Mouse (Mus musculus) ES-Bruce4 (cell line): ENCODE results near the gene Rgs21. TPM values are rescaled to one million over a fixed set of nuclear protein-coding genes. Genes with fewer than 3 reads are reported as not detected.

Experiments
- H3K27ac ChIP-seq: 2 replicates; pipeline ENCODE4 v1.5.1; 2012; ENCODE audit warnings: low read length, inconsistent platforms; ENCODE audit not compliant: insufficient read depth
- H3K27me3 ChIP-seq: 2 replicates; pipeline ENCODE4 v1.6.1; 2012; ENCODE audit warnings: mild to moderate bottlenecking, low read length, inconsistent platforms; ENCODE audit not compliant: control insufficient read depth, poor library complexity, insufficient read depth, severe bottlenecking
- H3K36me3 ChIP-seq: 2 replicates; pipeline ENCODE4 v1.6.1; 2012; ENCODE audit warnings: inconsistent platforms, mild to moderate bottlenecking, low read length, moderate library complexity; ENCODE audit not compliant: control insufficient read depth, poor library complexity, insufficient read depth, severe bottlenecking
- H3K4me1 ChIP-seq: one replicate; pipeline ENCODE4 v1.8.1; 2011; ENCODE audit warnings: low read length; ENCODE audit not compliant: control insufficient read depth, insufficient read depth
- H3K4me3 ChIP-seq: 2 replicates; pipeline ENCODE4 v1.5.1; 2011; ENCODE audit warnings: low read depth, mild to moderate bottlenecking, low read length
- H3K9ac ChIP-seq: 2 replicates; pipeline ENCODE4 v1.6.1; 2012; ENCODE audit warnings: low read depth, mild to moderate bottlenecking, inconsistent platforms; ENCODE audit not compliant: poor library complexity, severe bottlenecking
- H3K9me3 ChIP-seq: replicated peaks from 2 replicates; pipeline ENCODE4 v1.6.1; 2012; ENCODE audit warnings: mild to moderate bottlenecking, low read length, inconsistent platforms; ENCODE audit not compliant: control insufficient read depth, poor library complexity, insufficient read depth, severe bottlenecking
- CTCF ChIP-seq: IDR thresholded peaks from one replicate; pipeline ENCODE4 v1.8.1; 2011; ENCODE audit warnings: low read depth, low read length
- EP300 ChIP-seq: IDR thresholded peaks from 2 replicates; pipeline ENCODE4 v1.6.1; 2011; ENCODE audit warnings: low read depth, low read length; ENCODE audit not compliant: insufficient read depth
- POLR2A ChIP-seq: IDR thresholded peaks from one replicate; pipeline ENCODE4 v1.8.1; 2011; ENCODE audit warnings: low read length; ENCODE audit not compliant: insufficient read depth
- polyA plus RNA-seq: library from polyadenylated mRNA; stranded (reverse); fragments of >200 nt; gene quantifications from 2 replicates; pipeline ENCODE4 v1.2.4, GENCODE M21; 2011; ENCODE audit warnings: low read depth; ENCODE audit not compliant: missing spikeins, insufficient read depth, insufficient read length

The Rgs21 gene
- not detected in 2 replicates for polyA plus RNA-seq

DNA sequence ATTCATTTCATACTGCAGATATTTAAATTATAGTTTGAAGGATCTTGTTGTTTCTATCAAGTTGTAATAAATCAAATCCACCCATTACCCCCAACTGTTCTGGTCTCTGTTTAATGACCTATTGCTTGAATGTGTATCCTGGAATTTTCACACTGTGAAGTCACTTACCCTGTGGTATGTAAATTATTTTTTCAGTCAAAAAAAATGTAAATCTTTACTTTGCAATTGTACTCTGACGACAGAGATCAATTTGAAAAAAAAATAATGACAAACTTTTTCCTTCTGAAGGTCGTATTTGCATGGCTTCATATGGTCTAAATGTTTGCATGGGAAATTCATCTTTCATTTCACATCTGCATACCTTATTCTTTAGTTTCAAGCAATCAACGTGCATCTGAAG, at the start of gene Rgs21:
TSS of gene Rgs21 (minus strand) at position 101 of the 400 bp plus-strand sequence.
- Histone ChIP-seq H3K4me1 (no peaks in the 10 kb centered on the region), H3K27me3 (no peaks in the 10 kb centered on the region), H3K4me3 (no peak within 1 kb of the TSS), H3K27ac (no peak within 1 kb of the TSS), H3K9ac (no peak within 1 kb of the TSS), H3K36me3 (no peaks in the 10 kb centered on the region), H3K9me3 (no peaks in the 10 kb centered on the region)
- TF ChIP-seq EP300 (no peak), CTCF (no peak), POLR2A (no peak)

DNA sequence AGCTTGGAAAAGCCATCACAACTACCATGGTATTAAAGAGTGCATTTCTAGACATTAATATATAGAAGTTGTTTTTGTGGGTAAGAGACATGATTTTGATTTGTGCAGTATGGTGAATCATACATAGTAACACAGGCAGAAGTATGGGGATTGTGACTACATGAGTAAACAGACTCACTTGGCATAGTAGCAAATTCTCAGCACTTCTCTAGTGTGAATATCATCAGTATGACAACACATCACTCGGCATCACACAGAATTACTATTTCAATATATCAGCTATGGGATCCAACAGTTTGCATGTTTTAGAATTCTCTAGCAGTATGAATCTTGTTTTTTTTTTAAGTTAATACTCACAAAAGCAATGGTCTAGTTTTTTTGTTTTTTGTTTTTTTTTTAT, 36.6 kb upstream of the Rgs21 start:
- Histone ChIP-seq H3K9me3 (no peaks in the 10 kb centered on the region), H3K4me3 (no peak overlapping the region), H3K9ac (no peak overlapping the region), H3K27me3 (no peaks in the 10 kb centered on the region), H3K27ac (no peak overlapping the region), H3K36me3 (no peaks in the 10 kb centered on the region), H3K4me1 (no peaks in the 10 kb centered on the region)
- no peak for TF ChIP-seq CTCF
- TF ChIP-seq POLR2A: no peak
- no peak for TF ChIP-seq EP300

DNA sequence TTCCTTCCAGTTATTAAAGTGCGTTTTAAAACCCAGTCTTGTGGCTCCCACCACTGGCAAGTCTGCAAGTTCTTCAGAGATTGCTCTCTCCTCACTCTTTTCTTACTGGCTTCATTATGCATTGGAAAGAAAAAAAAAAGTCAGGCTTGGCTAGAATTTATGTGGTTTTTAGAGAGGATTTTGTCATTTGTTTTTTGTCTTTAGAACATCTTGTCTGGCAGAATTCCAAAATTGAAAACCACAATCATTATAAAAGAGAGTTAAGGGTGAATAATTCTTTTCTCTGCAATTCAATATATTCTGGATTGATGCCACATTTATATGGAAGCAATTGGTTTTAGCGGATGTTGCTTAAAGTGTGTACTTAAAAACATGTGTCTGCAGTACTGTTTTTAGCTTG, 35.5 kb upstream of the Rgs21 start:
- Histone ChIP-seq H3K27ac (no peak overlapping the region), H3K9me3 (no peaks in the 10 kb centered on the region), H3K4me1 (no peaks in the 10 kb centered on the region), H3K27me3 (no peaks in the 10 kb centered on the region), H3K4me3 (no peak overlapping the region), H3K36me3 (no peaks in the 10 kb centered on the region), H3K9ac (no peak overlapping the region)
- TF ChIP-seq EP300 (no peak), CTCF (no peak)

DNA sequence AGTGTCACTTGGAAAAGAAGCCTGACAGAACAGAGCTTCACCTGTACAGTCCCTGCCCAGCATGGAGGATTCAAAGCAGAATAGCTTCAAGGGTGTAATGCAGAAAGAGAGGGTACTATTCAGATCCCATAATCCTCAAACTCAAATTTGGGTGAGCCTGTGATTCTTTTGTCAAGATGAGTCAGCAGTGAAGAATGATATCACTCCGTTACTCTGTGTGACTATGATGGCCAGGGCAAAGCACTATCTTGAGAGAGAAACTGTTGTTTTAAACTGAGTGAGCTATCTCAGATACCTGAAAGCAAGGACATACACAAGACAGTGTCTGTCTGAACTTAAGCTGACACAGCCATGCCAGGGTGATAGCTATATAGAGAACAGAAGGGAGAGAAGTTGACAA, 11.9 kb upstream of the Rgs21 start:
- no peaks in the 10 kb centered on the region for H3K9me3 ChIP-seq
- H3K27me3 ChIP-seq: no peaks in the 10 kb centered on the region
- no peaks in the 10 kb centered on the region for H3K4me1 ChIP-seq
- TF ChIP-seq EP300 (no peak), CTCF (no peak), POLR2A (no peak)
- H3K27ac ChIP-seq: no peak overlapping the region
- H3K4me3 ChIP-seq: no peak overlapping the region
- H3K9ac ChIP-seq: no peak overlapping the region
- H3K36me3 ChIP-seq: no peaks in the 10 kb centered on the region

DNA sequence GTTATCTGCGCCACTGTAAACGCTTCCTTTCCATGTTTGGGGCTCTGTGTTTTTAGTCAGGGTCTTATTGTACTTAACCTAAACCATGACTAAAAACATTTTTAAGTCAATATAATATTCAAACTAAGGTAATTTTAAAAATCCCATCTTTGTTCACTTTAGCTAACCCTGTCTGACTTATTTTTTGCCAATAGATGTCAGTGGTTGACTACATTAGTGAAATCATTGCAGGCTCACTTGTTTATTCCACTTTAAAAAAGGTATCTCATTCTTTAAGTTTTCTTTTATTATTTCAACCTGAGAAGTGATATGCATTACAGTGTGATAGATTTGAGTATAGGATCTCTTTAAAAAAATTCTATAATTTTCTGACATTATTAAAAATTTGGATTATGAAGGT, 5.5 kb upstream of the Rgs21 start:
- no peak overlapping the region for H3K27ac ChIP-seq

DNA sequence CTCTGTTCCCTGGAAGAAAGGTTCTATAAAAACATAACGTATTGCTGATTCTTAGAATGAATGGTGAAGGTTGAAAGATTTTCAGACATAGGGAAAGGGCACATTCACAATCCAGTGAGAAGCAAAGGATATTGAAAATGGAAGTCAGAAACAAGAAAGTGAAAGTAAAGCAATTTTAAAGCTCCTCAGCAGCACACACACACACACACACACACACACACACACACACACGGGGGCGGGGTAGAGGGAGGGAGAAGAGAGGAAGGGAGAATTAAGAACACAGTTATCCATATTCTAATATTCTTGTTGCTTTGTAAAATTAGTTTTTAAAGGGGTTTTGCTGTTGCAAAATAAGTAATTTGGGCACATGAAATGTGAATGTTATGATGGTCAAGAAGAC, 2.4 kb upstream of the Rgs21 start:
- H3K4me1 ChIP-seq: no peaks in the 10 kb centered on the region
- H3K36me3 ChIP-seq: no peaks in the 10 kb centered on the region
- no peaks in the 10 kb centered on the region for H3K9me3 ChIP-seq
- H3K27ac ChIP-seq: no peak overlapping the region
- TF ChIP-seq POLR2A (no peak), CTCF (no peak), EP300 (no peak)
- no peak overlapping the region for H3K9ac ChIP-seq
- H3K27me3 ChIP-seq: no peaks in the 10 kb centered on the region
- no peak overlapping the region for H3K4me3 ChIP-seq

More for the DNA sequence above, 5.5 kb upstream of the Rgs21 start:
- H3K9ac ChIP-seq: no peak overlapping the region
- no peaks in the 10 kb centered on the region for H3K9me3 ChIP-seq
- no peaks in the 10 kb centered on the region for H3K27me3 ChIP-seq
- no peaks in the 10 kb centered on the region for H3K4me1 ChIP-seq
- no peaks in the 10 kb centered on the region for H3K36me3 ChIP-seq
- TF ChIP-seq CTCF (no peak), POLR2A (no peak), EP300 (no peak)
- H3K4me3 ChIP-seq: no peak overlapping the region
